Mouse (Mus musculus): ENCODE results near the gene Gm11634.

Gm11634 gene

DNA sequence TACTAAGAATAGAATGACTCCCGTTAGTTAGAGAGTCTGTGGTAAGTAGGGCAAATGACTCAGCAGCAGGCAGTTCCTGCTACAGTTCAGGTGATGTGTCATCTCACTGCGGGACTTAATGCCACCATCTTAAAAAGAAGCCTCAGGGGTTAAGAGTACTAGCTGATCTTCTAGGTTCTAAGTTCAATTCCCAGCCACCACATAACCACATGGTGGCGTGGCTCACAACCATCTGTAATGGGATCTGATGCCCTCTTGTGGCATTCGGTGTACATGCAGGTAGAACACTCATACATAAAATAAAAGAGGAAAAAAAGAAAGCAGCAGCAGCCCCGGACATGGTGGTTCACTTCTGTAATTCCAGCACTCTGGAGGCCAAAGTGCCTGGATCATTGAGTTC lies 36.7 kb downstream of the Gm11634 start:
- peak; percentile 86 for DNase-seq (ENCODE audit: low spot score)

GRCm38 (mm10) chr11:101556954-101557353 lies 42.1 kb downstream of the Gm11634 start:
- no peak for DNase-seq (ENCODE audit: low spot score)

GRCm38 (mm10) chr11:101556541-101556940 lies 42.5 kb downstream of the Gm11634 start:
- no peak for DNase-seq (ENCODE audit: low spot score)

DNA sequence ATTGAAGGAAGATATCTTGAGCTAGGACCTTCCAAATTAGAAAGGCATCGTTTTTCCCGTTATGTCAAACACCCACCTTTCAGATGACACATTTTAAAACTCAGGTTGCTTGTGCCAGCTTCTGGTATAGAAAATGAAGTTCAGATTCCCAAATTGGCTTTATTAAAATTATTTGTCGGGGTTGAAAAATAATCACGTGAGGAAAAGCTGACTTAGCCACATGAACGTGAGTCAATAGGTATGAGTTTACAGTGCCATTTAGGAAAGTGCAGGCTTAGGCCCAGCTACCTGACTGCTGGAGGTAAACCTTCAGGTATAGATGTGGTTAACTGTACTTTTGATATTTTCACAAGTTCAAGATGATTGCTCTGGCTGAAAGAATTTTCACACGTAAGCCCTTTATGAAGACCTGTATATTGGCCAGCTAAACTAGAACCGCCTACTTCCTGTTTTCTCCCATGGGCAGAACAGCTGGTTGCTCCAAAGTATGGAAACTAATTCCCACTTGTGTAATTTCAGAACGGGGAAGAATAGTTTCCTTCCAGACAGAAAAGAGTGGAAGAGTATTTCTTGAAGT lies 45.6 kb downstream of the Gm11634 start:
- DNase-seq (ENCODE audit: low spot score) = no peak

- DNase-seq (ENCODE audit: low spot score) = peak; percentile 99
Observed at GRCm38 (mm10) chr11:101552476-101553300, 46.4 kb downstream of the Gm11634 start.

GRCm38 (mm10) chr11:101551751-101552475 lies 47.1 kb downstream of the Gm11634 start, which contains the start of the genes Brca1 and Nbr1:
Gene Brca1 (minus strand): TSS chr11:101551955.
Gene Nbr1 (plus strand): TSS chr11:101552149.
- DNase-seq (ENCODE audit: low spot score) = peak; percentile 98

GRCm38 (mm10) chr11:101548526-101548925 lies 50.5 kb downstream of the Gm11634 start:
- no peak for DNase-seq (ENCODE audit: low spot score)

DNA sequence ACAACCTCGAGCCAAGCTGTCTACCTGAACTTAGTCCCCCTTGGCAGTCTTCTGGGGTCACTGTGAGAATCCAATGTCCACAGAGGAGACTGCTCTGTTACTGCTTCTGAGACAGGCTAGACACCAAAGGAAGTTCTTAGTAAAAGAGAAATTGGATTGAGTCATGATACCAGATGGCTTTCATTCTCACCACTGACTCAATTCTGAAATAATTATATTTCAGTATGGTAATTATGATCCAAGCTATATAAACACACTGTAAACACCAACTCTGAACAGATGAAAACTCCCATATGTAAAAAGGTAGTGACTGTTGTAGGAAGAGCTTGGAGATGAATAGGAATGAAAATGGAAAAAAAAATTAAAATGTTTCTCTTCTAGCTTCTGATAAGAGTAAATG lies 54.9 kb downstream of the Gm11634 start:
- DNase-seq (ENCODE audit: low spot score) = no peak

All from embryo, embryonic 10 days (tissue).